Mouse (Mus musculus): ENCODE results near the gene Senp1. TPM values are rescaled to one million over a fixed set of nuclear protein-coding genes. Genes with fewer than 3 reads are reported as not detected.

Senp1 gene
- 22.1 and 23.1 TPM in 2 replicates for polyA plus RNA-seq (2012; rRNA removed)

DNA sequence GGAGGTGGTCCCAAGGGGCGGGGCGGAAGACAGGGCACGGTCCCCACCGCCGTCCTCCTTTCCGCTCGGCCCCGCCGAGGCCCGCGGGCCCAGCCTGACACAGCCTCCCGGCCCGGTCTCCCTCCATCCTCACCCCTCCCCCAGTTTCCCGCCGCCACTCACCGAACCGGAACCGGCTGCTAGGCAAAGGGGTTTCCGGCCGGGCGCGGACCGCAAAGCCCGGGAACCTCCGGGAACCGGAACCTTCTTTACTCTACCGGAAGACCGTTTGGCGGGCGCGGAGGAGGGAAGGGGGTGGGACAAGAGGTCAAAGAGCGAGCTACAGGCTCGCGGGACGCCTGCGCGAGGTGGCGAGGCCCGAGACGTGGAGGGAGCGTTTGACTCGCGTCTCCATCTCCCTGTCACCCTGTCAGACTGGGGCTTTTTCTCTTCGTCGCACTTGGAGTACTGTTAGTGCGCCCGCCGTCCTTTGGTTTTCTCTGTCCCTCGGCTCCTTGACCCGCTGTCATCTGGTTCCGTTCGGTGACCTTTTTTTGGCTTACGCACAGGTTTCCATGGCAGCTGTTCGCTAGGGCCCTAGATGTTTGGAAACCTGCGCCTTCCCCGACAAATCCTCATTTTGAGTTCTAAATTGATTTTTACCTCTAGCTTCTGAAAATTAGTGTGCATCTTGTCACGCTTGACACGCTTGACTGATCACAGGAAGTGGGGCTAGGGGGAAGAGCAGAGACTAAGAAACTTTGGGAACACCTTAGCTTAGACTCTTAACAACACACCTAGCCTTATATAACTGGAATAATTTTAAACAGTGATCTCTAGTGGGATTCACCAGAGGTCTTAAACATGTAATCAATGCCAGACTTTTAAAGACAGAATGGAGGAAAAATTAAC, at the start of gene Senp1:
TSS of gene Senp1 (minus strand) at position 624 of the 891 bp plus-strand sequence.

DNA sequence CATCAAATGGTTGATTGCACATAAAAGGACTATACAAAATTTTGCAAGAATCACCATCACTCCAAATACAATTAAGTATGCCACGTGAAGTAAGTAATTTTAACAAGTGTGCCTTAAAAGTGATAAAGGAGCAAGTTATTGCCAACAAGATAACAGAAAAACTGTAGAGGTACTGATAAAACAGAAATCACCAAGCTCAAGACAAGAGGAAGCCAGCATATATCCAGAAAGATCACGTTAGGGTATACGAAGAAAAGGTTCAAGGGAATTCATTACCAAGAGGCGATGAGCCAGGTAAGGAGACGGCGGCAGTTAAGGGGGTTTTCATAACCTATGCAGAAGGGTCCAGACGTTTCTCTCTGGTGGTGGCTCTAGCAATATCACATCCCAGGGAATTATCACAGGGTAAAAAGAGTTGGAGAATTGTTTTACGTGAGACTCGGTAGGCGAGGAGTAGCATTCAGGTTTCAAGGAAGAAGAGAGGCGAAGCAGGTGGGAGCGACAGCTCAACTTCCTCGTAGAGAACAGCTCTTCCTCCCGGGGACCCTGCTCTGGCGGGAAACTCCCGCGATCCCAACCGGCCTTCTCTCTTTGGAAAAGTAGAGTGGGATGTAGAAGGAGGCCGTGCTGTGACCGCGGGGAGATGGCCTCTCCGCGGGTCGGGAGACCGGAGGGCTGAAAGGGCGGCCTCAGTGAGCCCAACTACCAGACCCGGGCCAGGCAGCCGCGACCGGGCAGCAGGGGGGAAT, 998 bp downstream of the Senp1 start, which contains the start of gene Pfkm:
TSS of gene Pfkm (plus strand) at position 218 of the 749 bp plus-strand sequence.

DNA sequence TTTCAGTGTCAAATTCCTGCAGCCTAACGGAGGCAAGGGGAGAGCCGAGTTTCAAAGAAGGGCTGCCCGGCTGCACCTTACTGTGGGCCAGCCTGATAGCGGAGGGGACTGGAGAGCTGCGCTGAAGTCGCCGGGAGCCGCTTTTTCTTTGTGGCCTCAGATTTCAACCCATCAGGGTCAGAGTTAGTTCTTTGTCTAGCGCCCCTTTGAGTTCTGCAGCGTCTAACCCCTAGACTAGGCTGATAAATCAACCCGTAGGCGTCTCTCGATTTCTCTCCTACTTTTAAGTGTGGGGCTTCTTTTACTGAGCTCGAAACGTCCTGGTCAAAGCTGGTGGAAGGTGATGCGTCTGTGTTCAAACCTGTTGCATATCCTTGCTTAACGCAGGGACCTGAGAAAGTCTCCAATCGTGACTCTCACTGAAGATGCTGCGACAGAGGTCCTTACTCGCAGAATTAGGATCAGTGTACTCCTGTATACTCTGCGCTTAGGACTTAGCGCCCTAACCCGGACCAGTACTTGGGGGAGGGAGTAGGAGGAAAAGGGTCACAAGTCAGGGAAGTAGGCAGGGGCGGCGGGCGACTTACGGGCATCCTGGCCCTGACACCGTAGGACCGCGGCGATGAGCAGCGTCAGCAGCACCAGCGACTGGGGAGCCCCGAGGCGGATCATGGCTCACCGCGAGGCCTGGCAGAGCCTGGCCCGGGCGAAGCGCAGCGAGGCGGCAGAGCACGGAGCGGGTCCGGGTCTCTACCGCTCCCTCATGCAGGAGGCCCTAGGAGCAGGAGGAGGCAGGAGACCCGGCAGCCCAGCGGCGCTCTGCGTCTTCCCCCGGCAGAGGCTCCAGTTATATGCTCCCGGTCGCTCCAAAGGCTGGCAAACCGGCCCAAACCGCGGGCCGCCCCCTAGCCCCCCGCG, 89.5 kb downstream of the Senp1 start, which contains the start of gene Col2a1:
TSS of gene Col2a1 (minus strand) at position 874 of the 918 bp plus-strand sequence.

Other genes with a start within 250 kb of the Senp1 start
- gene Hdac7, start 249.2 kb downstream of the Senp1 start, polyA plus RNA-seq (2012; rRNA removed) = 64.9 and 81.7 TPM in 2 replicates
- gene Vdr, start 183.1 kb downstream of the Senp1 start, polyA plus RNA-seq (2012; rRNA removed) = 0.27 and 0.89 TPM in 2 replicates
- gene Tmem106c, start 129.5 kb downstream of the Senp1 start, polyA plus RNA-seq (2012; rRNA removed) = 56.7 and 63.4 TPM in 2 replicates
- 86.7 and 497 TPM in 2 replicates for gene Col2a1, start 89.0 kb downstream of the Senp1 start, polyA plus RNA-seq (2012; rRNA removed)
- gene Pfkm, start 1.2 kb downstream of the Senp1 start, polyA plus RNA-seq (2012; rRNA removed) = 97.8 and 98.1 TPM in 2 replicates
- 39.6 and 45.8 TPM in 2 replicates for gene Asb8, start 71.9 kb upstream of the Senp1 start, polyA plus RNA-seq (2012; rRNA removed)
- 31.8 and 34.8 TPM in 2 replicates for gene Ccdc184, start 73.4 kb upstream of the Senp1 start, polyA plus RNA-seq (2012; rRNA removed)
- not detected in 2 replicates for gene Olfr288, start 101.8 kb upstream of the Senp1 start, polyA plus RNA-seq (2012; rRNA removed)
- gene Gm44579, start 127.2 kb upstream of the Senp1 start, polyA plus RNA-seq (2012; rRNA removed) = not detected in 2 replicates
- gene Olfr287, start 127.3 kb upstream of the Senp1 start, polyA plus RNA-seq (2012; rRNA removed) = not detected in 2 replicates
- not detected in 2 replicates for gene Olfr286, start 140.7 kb upstream of the Senp1 start, polyA plus RNA-seq (2012; rRNA removed)
- not detected in 2 replicates for gene H1fnt, start 163.5 kb upstream of the Senp1 start, polyA plus RNA-seq (2012; rRNA removed)
- gene Zfp641, start 202.4 kb upstream of the Senp1 start, polyA plus RNA-seq (2012; rRNA removed) = 8.0 and 9.4 TPM in 2 replicates
- not detected in 2 replicates for gene Olfr285, start 223.6 kb upstream of the Senp1 start, polyA plus RNA-seq (2012; rRNA removed)
- gene Olfr284, start 247.2 kb upstream of the Senp1 start, polyA plus RNA-seq (2012; rRNA removed) = not detected in 2 replicates

All from central nervous system, embryonic 14 days (tissue).